Mouse (Mus musculus) frontal cortex, adult (tissue): ENCODE data around the gene Rufy3.

ENCODE experiments used
- ATAC-seq: cut with Nextera tagmentation; 2 replicates; pipeline ENCODE4 v1.9.2; 2017; ENCODE audit warnings: mild to moderate bottlenecking, moderate library complexity, mixed read lengths; ENCODE audit not compliant: low TSS enrichment

Gene Rufy3

GRCm38 (mm10) chr5:88684226-88684625 is 119.4 kb downstream of the Rufy3 start:
- ATAC-seq, result no peak

DNA sequence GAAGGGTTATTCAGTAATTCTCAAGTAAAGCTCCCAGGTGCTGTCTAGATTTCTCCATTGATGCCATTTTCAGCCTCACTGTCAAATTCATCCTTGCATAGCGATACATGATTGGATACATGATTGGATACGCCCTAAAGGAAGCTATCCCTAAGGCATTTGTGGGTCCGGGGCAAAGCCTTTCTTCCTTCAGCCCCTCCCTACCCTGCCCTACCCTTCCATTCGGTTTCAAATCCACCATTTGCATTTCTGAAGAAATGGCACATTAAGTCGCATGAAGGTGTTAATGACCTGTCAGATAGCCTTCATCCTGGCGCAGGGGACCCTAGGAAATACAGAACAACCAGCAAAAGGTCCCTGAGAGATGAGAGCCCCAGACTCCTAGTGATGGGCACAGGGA is 120.5 kb downstream of the Rufy3 start:
- no peak for ATAC-seq

- ATAC-seq, result no peak
These were observed 121.0 kb downstream of the Rufy3 start for GRCm38 (mm10) chr5:88685745-88686299.

DNA sequence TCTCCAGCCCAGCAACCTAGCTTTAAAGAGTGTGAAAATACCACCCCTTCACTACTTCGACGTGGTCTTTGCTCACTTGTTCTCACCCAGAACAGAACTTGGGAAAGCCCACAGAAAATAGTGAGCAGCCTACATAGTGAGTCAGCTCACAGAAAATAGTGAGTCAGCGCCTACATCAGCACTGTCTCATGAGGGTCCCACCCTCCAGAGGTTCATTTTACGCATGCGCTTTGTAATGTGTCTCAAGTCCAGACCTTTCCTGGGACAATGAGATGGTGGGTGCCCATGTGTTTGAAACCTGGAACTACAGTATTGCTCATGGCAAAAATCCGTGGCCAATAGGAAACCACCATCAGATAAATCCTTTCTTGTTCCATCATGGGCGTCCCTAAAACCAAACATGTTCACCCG is 123.2 kb downstream of the Rufy3 start:
- 0 out of 2 replicates have a peak, but pooled peaks have one; percentile 29 for ATAC-seq

DNA sequence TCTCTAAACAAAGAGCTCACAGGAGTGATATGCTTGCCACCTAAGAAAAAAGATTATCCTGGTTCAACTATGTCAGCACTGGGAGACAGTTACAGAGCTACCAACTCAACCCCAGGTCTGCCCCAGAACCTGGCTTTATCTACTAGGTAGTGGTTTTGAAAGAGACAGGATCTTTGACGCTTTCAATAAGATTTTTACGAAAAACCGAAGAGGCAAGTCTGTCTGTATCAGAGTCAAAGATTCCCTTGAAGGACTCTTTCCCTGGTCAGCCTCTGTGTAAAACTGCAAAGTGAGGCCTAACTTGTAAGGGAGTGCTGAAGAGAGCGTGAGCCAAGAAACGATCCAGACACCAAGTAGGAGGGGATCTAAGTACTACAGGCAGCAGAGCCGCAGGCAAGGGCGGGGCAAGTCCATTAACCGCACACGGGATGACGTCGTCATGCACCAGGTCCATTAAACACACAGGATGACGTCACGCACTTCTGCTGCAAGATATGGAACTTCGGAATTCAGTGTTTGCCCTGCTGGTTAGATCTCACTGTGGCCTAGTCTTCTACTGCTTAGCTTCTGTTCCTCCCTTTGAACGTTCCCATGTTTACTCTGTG is 123.8 kb downstream of the Rufy3 start:
- ATAC-seq, result no peak

- peak; percentile 62; the same call in 1 of the 2 replicates for ATAC-seq
These were observed 124.6 kb downstream of the Rufy3 start for GRCm38 (mm10) chr5:88689279-88689938.

GRCm38 (mm10) chr5:88690681-88691505 is 126.1 kb downstream of the Rufy3 start:
- no peak for ATAC-seq

DNA sequence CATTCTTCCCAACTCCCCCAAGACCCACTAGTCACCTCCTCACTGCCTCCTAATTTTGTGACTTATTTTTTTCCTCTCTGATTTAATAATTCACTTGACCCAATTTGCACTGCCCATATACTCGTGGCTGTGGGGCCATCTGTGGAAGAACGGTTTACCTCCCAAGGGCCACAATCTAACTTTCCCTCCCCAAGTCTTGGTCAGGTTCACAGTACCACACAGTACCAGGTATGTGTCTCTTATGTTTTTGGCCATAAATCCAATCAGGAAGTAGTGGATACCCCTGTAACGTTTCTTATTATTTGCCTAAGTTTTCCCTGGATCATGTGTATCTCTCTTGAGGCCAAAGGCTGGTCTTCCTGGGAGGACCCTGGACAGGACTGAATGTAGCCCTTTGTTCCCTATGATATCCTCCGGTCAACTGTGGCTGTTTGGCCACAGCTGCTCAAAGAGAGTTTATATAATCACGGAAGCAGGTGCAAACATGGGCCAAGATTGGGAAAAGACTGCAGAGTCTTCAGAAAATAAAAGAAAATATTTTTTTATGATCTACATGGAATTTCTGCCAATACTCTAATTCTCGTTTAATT is 126.8 kb downstream of the Rufy3 start:
- no peak for ATAC-seq

DNA sequence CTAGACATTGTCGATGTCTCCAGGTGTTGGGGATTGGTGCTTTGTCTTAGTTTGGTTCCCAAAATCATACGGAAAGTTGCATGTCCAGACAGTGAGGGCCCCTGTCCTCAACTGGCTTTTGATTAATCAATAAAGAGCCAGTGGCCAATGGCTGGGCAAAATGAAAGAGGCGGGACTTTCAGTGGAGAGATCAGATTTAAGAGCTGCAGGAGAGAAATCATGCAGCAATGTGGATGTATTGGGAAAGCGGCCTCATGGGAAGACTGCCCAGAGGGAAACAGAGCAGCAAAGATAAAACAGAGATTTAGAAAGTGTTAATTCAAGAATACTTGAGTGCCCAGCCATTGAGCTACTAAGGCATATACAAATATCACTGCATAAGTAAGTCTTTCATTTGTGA is 127.7 kb downstream of the Rufy3 start:
- no peak for ATAC-seq

- ATAC-seq, result no peak
These were observed 128.2 kb downstream of the Rufy3 start for GRCm38 (mm10) chr5:88693057-88693456.

DNA sequence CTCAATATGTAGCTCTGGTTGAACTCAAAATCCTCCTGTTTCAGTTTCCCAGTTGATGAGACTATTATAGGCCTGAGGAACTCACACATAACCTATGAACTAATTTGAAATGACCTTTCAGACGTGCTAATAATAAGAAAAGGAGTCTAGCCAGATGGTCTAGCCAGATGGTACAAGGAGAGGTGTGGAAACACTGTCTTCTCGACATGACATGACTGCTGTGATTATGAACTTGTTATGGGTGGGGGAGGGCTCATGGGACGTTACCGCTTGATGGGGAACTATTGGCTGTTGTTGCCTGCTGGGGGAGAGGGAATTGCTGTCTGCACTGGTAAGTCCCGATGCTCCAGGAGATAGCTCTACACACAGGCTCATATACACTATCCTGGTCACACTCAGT is 132.5 kb downstream of the Rufy3 start:
- no peak for ATAC-seq

DNA sequence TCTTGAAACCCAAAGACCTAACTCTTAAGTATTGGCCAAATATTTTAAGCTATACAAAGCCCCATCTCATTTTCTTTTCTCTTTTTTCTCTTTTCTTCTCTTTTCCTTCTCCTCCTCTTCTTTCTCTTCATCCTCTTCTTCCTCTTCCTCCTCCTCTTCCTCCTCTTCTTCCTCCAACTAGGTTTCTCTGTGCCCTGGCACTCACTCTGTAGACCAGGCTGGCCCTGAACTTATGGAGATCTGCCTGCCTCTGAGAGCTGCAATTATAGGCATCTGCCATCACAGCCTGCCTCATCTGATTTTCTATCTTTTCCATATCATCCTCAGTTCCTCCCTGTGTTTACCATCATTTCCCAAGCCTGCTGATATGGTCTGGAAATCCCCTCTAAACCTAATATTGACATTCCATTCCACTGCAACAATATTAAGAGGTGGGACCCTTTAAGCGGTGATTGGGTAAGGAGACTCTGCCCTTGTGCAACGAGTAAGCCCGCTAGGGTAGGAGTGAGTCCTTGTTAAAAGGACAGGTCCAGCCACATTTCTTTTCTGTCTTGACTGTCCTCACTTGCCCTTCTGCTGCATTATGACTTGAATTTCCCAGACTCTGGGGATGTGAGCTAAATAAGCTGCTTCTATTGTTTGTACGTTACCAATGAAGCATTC is 134.5 kb downstream of the Rufy3 start:
- no peak for ATAC-seq
